Mouse (Mus musculus): ENCODE measurements around the gene Tipin. TPM values are rescaled to one million over a fixed set of nuclear protein-coding genes. Genes with fewer than 3 reads are reported as not detected.

Gene Tipin
- polyA plus RNA-seq (2014; fragmentation: Illumina TruSeq; extraction: RNeasy Lipid Tissue Mini Kit (QIAGEN cat#74804); ENCODE audit: low read depth, low replicate concordance), result 41.2 TPM

GRCm38 (mm10) chr9:64281105-64281780, at the start of gene Tipin:
TSS of gene Tipin (plus strand) at chr9:64281581.

GRCm38 (mm10) chr9:64234768-64235435, 46.5 kb upstream of the Tipin start, which contains the start of gene Uchl4:
TSS of gene Uchl4 (plus strand) at chr9:64235201.

DNA sequence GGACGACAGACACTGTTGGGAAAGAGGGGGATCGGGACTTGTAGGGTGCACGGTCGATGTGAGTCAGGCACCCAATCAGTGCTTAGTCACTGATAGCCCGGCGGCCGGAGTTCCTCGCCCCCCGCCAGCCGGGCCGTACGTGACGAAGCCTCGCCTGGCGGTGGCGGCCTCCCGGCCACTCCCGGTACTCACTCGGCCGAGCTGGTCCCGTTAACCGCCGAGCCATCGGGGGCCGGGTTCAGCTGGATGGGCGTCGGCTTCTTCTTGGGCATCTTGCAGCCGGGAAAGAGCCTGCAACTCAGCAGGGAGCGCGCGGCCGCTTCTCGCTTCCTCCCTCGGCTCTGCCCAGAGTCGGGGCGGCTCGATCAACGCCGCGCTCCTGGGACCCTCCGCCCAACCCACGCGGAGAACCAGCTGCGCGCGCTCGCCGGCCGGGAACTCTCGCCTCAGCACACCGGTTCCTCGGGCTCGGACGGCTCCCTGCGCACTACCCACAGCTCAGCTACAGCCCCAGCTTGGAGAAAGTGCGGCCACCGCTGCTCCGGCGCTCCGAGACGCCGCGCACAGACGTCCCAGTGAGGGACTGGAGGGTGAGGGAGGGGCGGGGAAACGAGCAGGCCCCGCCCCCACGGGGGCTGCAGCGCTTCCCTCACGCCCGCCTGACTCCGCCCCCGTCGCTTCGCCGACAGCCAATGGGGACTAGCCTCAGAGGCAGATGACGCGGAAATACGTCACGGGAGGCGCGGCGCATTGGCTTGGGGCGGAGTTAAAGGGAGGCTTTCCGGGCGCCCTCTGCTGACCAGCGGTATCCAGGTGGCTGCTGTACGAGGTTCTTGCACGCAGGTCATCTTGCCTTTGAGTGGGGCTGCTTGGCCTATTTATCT, 28.1 kb upstream of the Tipin start, which contains the start of gene Map2k1:
TSS of gene Map2k1 (minus strand) at position 611 of the 884 bp plus-strand sequence.

GRCm38 (mm10) chr9:64341254-64341566, 59.8 kb downstream of the Tipin start, which contains the start of gene Dis3l:
TSS of gene Dis3l (minus strand) at chr9:64341288.

Other genes with a start within 250 kb of the Tipin start
- gene Lctl, start 164.4 kb upstream of the Tipin start, polyA plus RNA-seq (2014; fragmentation: Illumina TruSeq; extraction: RNeasy Lipid Tissue Mini Kit (QIAGEN cat#74804); ENCODE audit: low read depth, low replicate concordance), result not detected
- gene Zwilch, start 108.5 kb upstream of the Tipin start, polyA plus RNA-seq (2014; fragmentation: Illumina TruSeq; extraction: RNeasy Lipid Tissue Mini Kit (QIAGEN cat#74804); ENCODE audit: low read depth, low replicate concordance), result 12.4 TPM
- 663 TPM for gene Rpl4, start 108.2 kb upstream of the Tipin start, polyA plus RNA-seq (2014; fragmentation: Illumina TruSeq; extraction: RNeasy Lipid Tissue Mini Kit (QIAGEN cat#74804); ENCODE audit: low read depth, low replicate concordance)
- 90.4 TPM for gene Snapc5, start 102.3 kb upstream of the Tipin start, polyA plus RNA-seq (2014; fragmentation: Illumina TruSeq; extraction: RNeasy Lipid Tissue Mini Kit (QIAGEN cat#74804); ENCODE audit: low read depth, low replicate concordance)
- not detected for gene Uchl4, start 46.4 kb upstream of the Tipin start, polyA plus RNA-seq (2014; fragmentation: Illumina TruSeq; extraction: RNeasy Lipid Tissue Mini Kit (QIAGEN cat#74804); ENCODE audit: low read depth, low replicate concordance)
- gene Map2k1, start 27.9 kb upstream of the Tipin start, polyA plus RNA-seq (2014; fragmentation: Illumina TruSeq; extraction: RNeasy Lipid Tissue Mini Kit (QIAGEN cat#74804); ENCODE audit: low read depth, low replicate concordance), result 181 TPM
- gene Dis3l, start 59.7 kb downstream of the Tipin start, polyA plus RNA-seq (2014; fragmentation: Illumina TruSeq; extraction: RNeasy Lipid Tissue Mini Kit (QIAGEN cat#74804); ENCODE audit: low read depth, low replicate concordance), result 10.9 TPM
- gene Megf11, start 104.0 kb downstream of the Tipin start, polyA plus RNA-seq (2014; fragmentation: Illumina TruSeq; extraction: RNeasy Lipid Tissue Mini Kit (QIAGEN cat#74804); ENCODE audit: low read depth, low replicate concordance), result not detected

All from sigmoid colon, adult 10 weeks (tissue).